Mouse (Mus musculus) testis, adult 2 months (tissue): ENCODE measurements around the gene Angptl6.

ENCODE experiments used
- CTCF ChIP-seq: fragments of 200-500 bp; IDR thresholded peaks from 2 replicates; pipeline ENCODE4 v1.5.1; 2012; ENCODE audit warnings: low read depth, mild to moderate bottlenecking, inconsistent platforms, low read length, moderate library complexity; ENCODE audit not compliant: control insufficient read depth, insufficient read depth, insufficient replicate concordance
- POLR2A ChIP-seq: fragments of 200-500 bp; IDR thresholded peaks from 2 replicates; pipeline ENCODE4 v1.6.1; 2012; ENCODE audit warnings: low read depth, mild to moderate bottlenecking, inconsistent platforms, low read length, moderate library complexity; ENCODE audit not compliant: control insufficient read depth

- TF ChIP-seq CTCF (no peak), POLR2A (no peak)
These were observed 12.6 kb downstream of the Angptl6 start for GRCm38 (mm10) chr9:20866879-20867278.
